Mouse (Mus musculus): Measurements from ENCODE around the gene Nek6. TPM values are rescaled to one million over a fixed set of nuclear protein-coding genes. Genes with fewer than 3 reads are reported as not detected.
A peak's percentile ranks its signal among the peaks of the same experiment; 100 is the strongest.

Gene Nek6
- 67.5 and 83.4 TPM in 2 replicates for polyA plus RNA-seq (2016; fragmentation: Nextera tagmentation; extraction: Ambion mirVana)

DNA sequence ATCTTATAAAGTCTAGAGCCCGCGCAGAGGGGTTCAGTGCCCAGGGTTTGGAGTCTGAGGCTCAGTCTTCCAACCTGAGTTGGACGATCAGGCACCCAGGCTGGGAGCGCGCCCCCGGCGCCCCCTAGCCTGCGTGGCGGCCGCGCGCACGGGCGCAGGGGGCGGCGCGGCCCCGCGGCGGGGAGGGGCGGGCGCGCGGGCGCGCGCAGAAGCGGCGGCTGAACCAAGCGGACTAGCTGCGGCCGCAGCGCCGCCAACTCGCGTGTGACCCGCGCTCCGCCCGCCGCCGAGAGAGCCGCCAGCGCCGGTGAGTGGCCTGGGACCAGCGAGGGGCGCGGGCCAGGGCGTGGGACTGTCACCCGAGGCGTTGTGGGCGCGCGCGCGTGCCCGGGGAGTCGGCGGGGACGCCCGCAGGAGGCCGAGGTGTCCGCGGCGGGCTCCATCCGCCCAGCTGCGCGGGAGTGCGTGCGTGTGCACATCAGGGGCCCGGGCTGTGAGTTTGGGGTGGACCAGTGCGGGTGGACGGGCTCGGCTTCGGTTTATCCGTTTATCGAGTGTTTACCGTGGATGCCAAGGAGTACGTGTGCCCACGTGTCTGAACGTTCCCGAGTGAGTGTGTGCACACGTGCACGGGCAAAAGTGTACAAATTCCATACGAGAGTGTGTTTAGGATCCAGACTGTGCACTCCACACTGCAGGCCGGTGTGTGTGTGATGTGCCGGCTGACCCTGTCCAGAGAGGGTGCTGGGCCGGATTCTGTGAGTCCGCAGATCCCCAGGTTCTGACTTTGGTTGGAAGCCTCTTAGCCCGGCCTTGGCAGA lies at the start of gene Nek6:
Gene Nek6 (plus strand): TSS at position 157 of the 821 bp plus-strand sequence.
- Histone ChIP-seq H3K9me3 (replicated peaks) (no peaks in the 10 kb centered on the region), H3K4me1 (peaks cover 46% of the 10 kb centered on the region), H3K4me3 (peak within 1 kb of the TSS; percentile 92), H3K27ac (peak within 1 kb of the TSS; percentile 98), H3K36me3 (peaks cover 10% of the 10 kb centered on the region; the same call in 1 of the 2 replicates), H3K27me3 (ENCODE audit: low read depth, poor library complexity, severe bottlenecking) (no peaks in the 10 kb centered on the region)
- WGBS = under 1% methylated on average over 90 of the region's 90 CpGs
- DNase-seq (ENCODE audit: low spot score) = peak; percentile 82

- Histone ChIP-seq H3K4me1 (peaks cover 7% of the 10 kb centered on the region), H3K27ac (no peak overlapping the region), H3K36me3 (no peaks in the 10 kb centered on the region), H3K27me3 (ENCODE audit: low read depth, poor library complexity, severe bottlenecking) (no peaks in the 10 kb centered on the region), H3K9me3 (replicated peaks) (no peaks in the 10 kb centered on the region), H3K4me3 (no peak overlapping the region)
- no peak for DNase-seq (ENCODE audit: low spot score)
- 59% methylated on average over 3 of the region's 3 CpGs for WGBS
Measured at GRCm38 (mm10) chr2:38462323-38462722, 49.1 kb upstream of the Nek6 start.

DNA sequence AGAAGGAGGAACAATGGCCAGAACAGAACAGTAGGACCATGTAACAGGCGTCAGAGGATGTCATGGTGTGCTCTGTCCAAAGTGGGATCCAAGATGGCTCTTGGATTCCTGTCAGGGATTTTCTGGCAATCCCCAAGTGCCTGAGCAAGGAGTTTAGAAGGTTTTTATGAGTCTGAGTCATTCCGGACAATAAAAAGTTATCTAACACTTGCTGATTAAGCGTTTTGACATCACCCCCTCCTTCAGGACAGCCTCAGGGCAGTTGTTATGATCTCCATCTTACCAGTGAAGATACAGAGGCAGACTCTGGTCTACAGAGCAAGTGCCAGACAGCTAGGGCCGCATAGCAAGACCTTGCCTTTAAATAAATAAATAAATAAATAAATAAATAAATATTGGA lies 42.6 kb upstream of the Nek6 start:
- H3K27ac ChIP-seq = no peak overlapping the region
- 87% methylated on average over 4 of the region's 4 CpGs for WGBS
- no peaks in the 10 kb centered on the region for H3K27me3 ChIP-seq (ENCODE audit: low read depth, poor library complexity, severe bottlenecking)
- H3K36me3 ChIP-seq = no peaks in the 10 kb centered on the region
- no peak for DNase-seq (ENCODE audit: low spot score)
- no peaks in the 10 kb centered on the region for H3K9me3 ChIP-seq (replicated peaks)
- peaks cover 7% of the 10 kb centered on the region for H3K4me1 ChIP-seq
- H3K4me3 ChIP-seq = no peak overlapping the region

- Histone ChIP-seq H3K4me3 (no peak overlapping the region), H3K36me3 (no peaks in the 10 kb centered on the region), H3K27ac (no peak overlapping the region), H3K9me3 (replicated peaks) (no peaks in the 10 kb centered on the region), H3K4me1 (no peaks in the 10 kb centered on the region; the same call in 1 of the 2 replicates), H3K27me3 (ENCODE audit: low read depth, poor library complexity, severe bottlenecking) (no peaks in the 10 kb centered on the region)
- 87% methylated on average over 5 of the region's 5 CpGs for WGBS
- no peak for DNase-seq (ENCODE audit: low spot score)
Measured at GRCm38 (mm10) chr2:38471745-38472144, 39.7 kb upstream of the Nek6 start.

GRCm38 (mm10) chr2:38472829-38473228 lies 38.6 kb upstream of the Nek6 start:
- H3K4me3 ChIP-seq = no peak overlapping the region
- DNase-seq (ENCODE audit: low spot score) = no peak
- H3K27me3 ChIP-seq (ENCODE audit: low read depth, poor library complexity, severe bottlenecking) = no peaks in the 10 kb centered on the region
- no peaks in the 10 kb centered on the region for H3K36me3 ChIP-seq
- H3K27ac ChIP-seq = no peak overlapping the region
- H3K4me1 ChIP-seq = no peaks in the 10 kb centered on the region
- H3K9me3 ChIP-seq (replicated peaks) = no peaks in the 10 kb centered on the region

- no peaks in the 10 kb centered on the region for H3K27me3 ChIP-seq (ENCODE audit: low read depth, poor library complexity, severe bottlenecking)
- WGBS = 82% methylated on average over 9 of the region's 9 CpGs
- DNase-seq (ENCODE audit: low spot score) = no peak
- H3K27ac ChIP-seq = no peak overlapping the region
- H3K9me3 ChIP-seq (replicated peaks) = no peaks in the 10 kb centered on the region
- no peak overlapping the region for H3K4me3 ChIP-seq
- H3K4me1 ChIP-seq = no peaks in the 10 kb centered on the region
- H3K36me3 ChIP-seq = no peaks in the 10 kb centered on the region
Measured at GRCm38 (mm10) chr2:38476871-38477496, 34.5 kb upstream of the Nek6 start.

DNA sequence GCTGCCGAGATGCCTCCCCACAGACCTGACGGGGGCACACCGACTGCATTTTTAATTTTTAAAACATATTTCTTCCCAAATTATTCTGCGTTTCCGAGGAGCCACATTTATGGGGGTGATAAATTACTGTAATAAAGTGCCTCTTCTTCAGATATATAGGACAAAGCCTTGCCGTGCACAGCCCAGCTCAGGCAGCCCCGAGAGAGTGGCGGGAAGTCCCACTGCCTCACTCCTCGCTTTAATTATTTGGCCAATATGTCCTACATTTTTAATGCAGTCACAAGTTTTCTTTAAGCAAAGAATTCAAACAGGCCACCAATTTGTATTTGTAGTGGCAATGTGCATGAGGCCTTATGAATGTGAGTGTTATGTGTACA lies 34.0 kb upstream of the Nek6 start:
- H3K27ac ChIP-seq = no peak overlapping the region
- no peaks in the 10 kb centered on the region for H3K4me1 ChIP-seq
- H3K9me3 ChIP-seq (replicated peaks) = no peaks in the 10 kb centered on the region
- H3K4me3 ChIP-seq = no peak overlapping the region
- H3K27me3 ChIP-seq (ENCODE audit: low read depth, poor library complexity, severe bottlenecking) = no peaks in the 10 kb centered on the region
- 88% methylated on average over 9 of the region's 9 CpGs for WGBS
- H3K36me3 ChIP-seq = no peaks in the 10 kb centered on the region
- no peak for DNase-seq (ENCODE audit: low spot score)

GRCm38 (mm10) chr2:38478683-38479082 lies 32.8 kb upstream of the Nek6 start:
- no peaks in the 10 kb centered on the region for H3K9me3 ChIP-seq (replicated peaks)
- H3K36me3 ChIP-seq = no peaks in the 10 kb centered on the region
- H3K4me1 ChIP-seq = no peaks in the 10 kb centered on the region
- no peak overlapping the region for H3K27ac ChIP-seq
- H3K4me3 ChIP-seq = no peak overlapping the region
- whole genome bisulfite sequencing = 88% methylated on average over 4 of the region's 4 CpGs
- DNase-seq (ENCODE audit: low spot score) = no peak
- no peaks in the 10 kb centered on the region for H3K27me3 ChIP-seq (ENCODE audit: low read depth, poor library complexity, severe bottlenecking)

DNA sequence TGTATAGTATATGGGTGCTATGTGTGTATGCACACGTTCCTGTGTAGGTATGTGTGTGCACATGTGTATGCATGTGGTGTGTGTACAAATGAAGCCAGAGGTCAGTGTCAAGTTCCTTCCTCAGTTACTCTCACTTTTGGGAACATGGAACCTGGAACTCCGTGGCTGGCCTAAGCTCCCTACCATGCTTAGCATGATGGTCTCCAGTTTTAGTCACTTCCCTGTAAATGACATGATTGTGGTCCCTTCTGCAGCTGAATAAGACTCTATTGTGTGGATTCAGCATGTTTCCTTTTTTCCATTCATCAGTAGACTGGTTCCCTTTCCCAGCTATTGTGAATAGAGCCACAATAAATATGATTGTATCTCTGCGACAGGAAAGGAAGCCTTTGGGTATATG lies 31.9 kb upstream of the Nek6 start:
- Histone ChIP-seq H3K27ac (no peak overlapping the region), H3K4me3 (no peak overlapping the region), H3K27me3 (ENCODE audit: low read depth, poor library complexity, severe bottlenecking) (no peaks in the 10 kb centered on the region), H3K36me3 (no peaks in the 10 kb centered on the region), H3K4me1 (no peaks in the 10 kb centered on the region), H3K9me3 (replicated peaks) (no peaks in the 10 kb centered on the region)
- DNase-seq (ENCODE audit: low spot score) = no peak
- 89% methylated on average over 3 of the region's 3 CpGs for WGBS

GRCm38 (mm10) chr2:38481166-38481778 lies 30.2 kb upstream of the Nek6 start:
- no peaks in the 10 kb centered on the region for H3K36me3 ChIP-seq
- H3K9me3 ChIP-seq (replicated peaks) = no peaks in the 10 kb centered on the region
- H3K4me3 ChIP-seq = no peak overlapping the region
- no peaks in the 10 kb centered on the region for H3K4me1 ChIP-seq
- H3K27me3 ChIP-seq (ENCODE audit: low read depth, poor library complexity, severe bottlenecking) = no peaks in the 10 kb centered on the region
- 0 out of 2 replicates have a peak overlapping the region, but pooled peaks have one; percentile 3 for H3K27ac ChIP-seq
- 84% methylated on average over 6 of the region's 6 CpGs for WGBS
- DNase-seq (ENCODE audit: low spot score) = no peak

DNA sequence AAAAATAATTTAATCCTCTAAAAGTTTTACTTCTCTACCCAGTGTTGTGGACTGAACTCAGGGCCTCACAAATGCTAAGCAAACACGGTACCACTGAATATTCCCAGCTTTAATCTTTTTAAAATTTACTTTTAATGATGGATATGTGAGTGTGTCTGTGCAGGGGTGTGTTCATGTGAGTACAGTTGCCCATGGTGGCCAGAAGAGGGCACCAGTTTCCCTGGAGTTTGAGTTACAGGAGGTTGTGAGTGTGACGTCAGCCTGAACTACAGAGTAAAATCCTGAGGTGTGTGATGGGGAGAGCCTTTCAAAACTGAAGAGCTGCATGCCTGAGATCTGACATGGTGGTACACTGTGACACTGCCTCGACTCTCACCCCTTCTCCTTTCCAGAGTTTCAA lies 29.3 kb upstream of the Nek6 start:
- H3K4me3 ChIP-seq = no peak overlapping the region
- no peaks in the 10 kb centered on the region for H3K4me1 ChIP-seq
- DNase-seq (ENCODE audit: low spot score) = no peak
- 86% methylated on average over 3 of the region's 3 CpGs for WGBS
- no peak overlapping the region for H3K27ac ChIP-seq
- no peaks in the 10 kb centered on the region for H3K9me3 ChIP-seq (replicated peaks)
- H3K36me3 ChIP-seq = no peaks in the 10 kb centered on the region
- no peaks in the 10 kb centered on the region for H3K27me3 ChIP-seq (ENCODE audit: low read depth, poor library complexity, severe bottlenecking)

- Histone ChIP-seq H3K4me3 (no peak overlapping the region), H3K4me1 (no peaks in the 10 kb centered on the region), H3K9me3 (replicated peaks) (no peaks in the 10 kb centered on the region), H3K27me3 (ENCODE audit: low read depth, poor library complexity, severe bottlenecking) (no peaks in the 10 kb centered on the region), H3K27ac (no peak overlapping the region), H3K36me3 (no peaks in the 10 kb centered on the region)
- WGBS = 89% methylated on average over 7 of the region's 7 CpGs
- DNase-seq (ENCODE audit: low spot score) = no peak
Measured at GRCm38 (mm10) chr2:38483058-38483704, 28.3 kb upstream of the Nek6 start.

- WGBS = 85% methylated on average over 11 of the region's 11 CpGs
- no peaks in the 10 kb centered on the region for H3K4me1 ChIP-seq
- no peak overlapping the region for H3K27ac ChIP-seq
- no peaks in the 10 kb centered on the region for H3K27me3 ChIP-seq (ENCODE audit: low read depth, poor library complexity, severe bottlenecking)
- H3K36me3 ChIP-seq = no peaks in the 10 kb centered on the region
- H3K9me3 ChIP-seq (replicated peaks) = no peaks in the 10 kb centered on the region
- no peak overlapping the region for H3K4me3 ChIP-seq
- DNase-seq (ENCODE audit: low spot score) = no peak
Measured at GRCm38 (mm10) chr2:38484556-38484955, 26.9 kb upstream of the Nek6 start.

Measured in limb, embryonic 10.5 days (tissue).